Mouse (Mus musculus) MEL (cell line): ENCODE measurements at regions not wholly inside any gene's neighbourhood (a gene's known extent, or its start where the extent isn't known, plus 50 kb on each side); places are given as distances from the start of the nearest gene placed in this dataset.

Experiments used
- DNase-seq: peaks from one replicate; pipeline ENCODE4 v3.0.0; 2011; ENCODE audit warnings: low read depth, low spot score
- H3K27ac ChIP-seq: 2 replicates; pipeline ENCODE4 v1.5.1; 2012; ENCODE audit warnings: low read depth, mild to moderate bottlenecking, control low read depth, low read length, moderate library complexity; ENCODE audit not compliant: control insufficient read depth
- H3K27me3 ChIP-seq, 2 experiments: fragments of 150-350 bp in 1 of 2; sonication (generic) in 1 of 2; 2 replicates each; pipeline ENCODE4 v1.6.1; 2012; ENCODE audit warnings: low read length in 2 of 2, mild to moderate bottlenecking in 2 of 2, improper control_type of control experiment in 1 of 2, moderate library complexity in 1 of 2; ENCODE audit not compliant: insufficient read depth in 2 of 2, control insufficient read depth in 1 of 2
- H3K36me3 ChIP-seq, 2 experiments: 2 replicates each; pipeline ENCODE4 v1.6.1; 2012 to 2014; ENCODE audit warnings: low read length in 2 of 2, improper control_type of control experiment in 1 of 2, inconsistent platforms in 1 of 2, mild to moderate bottlenecking in 1 of 2; ENCODE audit not compliant: insufficient read depth in 2 of 2, control insufficient read depth in 1 of 2
- H3K4me1 ChIP-seq, 2 experiments: fragments of 150-350 bp in 1 of 2; sonication (generic) in 1 of 2; 2 replicates each; pipeline ENCODE4 v1.6.1; 2012; ENCODE audit warnings: low read length in 2 of 2, improper control_type of control experiment in 1 of 2, mild to moderate bottlenecking in 1 of 2; ENCODE audit not compliant: insufficient read depth in 2 of 2, control insufficient read depth in 1 of 2
- H3K4me3 ChIP-seq, 2 experiments: fragments of 150-350 bp in 1 of 2; sonication (generic) in 1 of 2; 2 replicates each; pipeline ENCODE4 v1.5.1; 2012; ENCODE audit warnings: low read depth in 2 of 2, low read length in 2 of 2, mild to moderate bottlenecking in 2 of 2, moderate library complexity in 2 of 2, control low read depth in 1 of 2, improper control_type of control experiment in 1 of 2; ENCODE audit not compliant: control insufficient read depth in 1 of 2, insufficient read depth in 1 of 2
- H3K79me2 ChIP-seq: 2 replicates; pipeline ENCODE4 v1.6.1; 2012; ENCODE audit warnings: mild to moderate bottlenecking, low read length, moderate library complexity; ENCODE audit not compliant: control insufficient read depth, poor library complexity, insufficient read depth
- H3K9ac ChIP-seq: 2 replicates; pipeline ENCODE4 v1.6.1; 2012; ENCODE audit warnings: low read depth, mild to moderate bottlenecking, control low read depth, low read length, moderate library complexity; ENCODE audit not compliant: control insufficient read depth, poor library complexity, severe bottlenecking
- H3K9me3 ChIP-seq: fragments of 150-350 bp; sonication (generic); replicated peaks from 2 replicates; pipeline ENCODE4 v1.6.1; 2012; ENCODE audit warnings: mild to moderate bottlenecking, low read length, improper control_type of control experiment, moderate library complexity; ENCODE audit not compliant: insufficient read depth
- CTCF ChIP-seq, 3 experiments: IDR thresholded peaks in 2 of 3; conservative IDR thresholded peaks in 1 of 3; 2 replicates each; pipeline ENCODE4 v1.5.1; 2011 to 2012; ENCODE audit warnings: low read length in 3 of 3, low read depth in 2 of 3, mild to moderate bottlenecking in 2 of 3, improper control_type of control experiment in 1 of 3, inconsistent platforms in 1 of 3, mixed read lengths in 1 of 3, moderate library complexity in 1 of 3; ENCODE audit not compliant: control insufficient read depth in 1 of 3, insufficient read depth in 1 of 3, poor library complexity in 1 of 3, severe bottlenecking in 1 of 3
- E2F4 ChIP-seq: IDR thresholded peaks from 2 replicates; pipeline ENCODE4 v1.6.1; 2011; ENCODE audit warnings: low read depth, low read length, improper control_type of control experiment, borderline replicate concordance
- ELF1 ChIP-seq: IDR thresholded peaks from 2 replicates; pipeline ENCODE4 v1.6.1; 2014; ENCODE audit warnings: low read depth, mild to moderate bottlenecking, inconsistent platforms, low read length, improper control_type of control experiment, moderate library complexity
- ETS1 ChIP-seq: IDR thresholded peaks from 2 replicates; pipeline ENCODE4 v1.6.1; 2012; ENCODE audit warnings: low read depth, mild to moderate bottlenecking, inconsistent platforms, low read length, improper control_type of control experiment, moderate library complexity
- GABPA ChIP-seq: IDR thresholded peaks from 2 replicates; pipeline ENCODE4 v1.6.1; 2012; ENCODE audit warnings: low read depth, mild to moderate bottlenecking, inconsistent platforms, low read length, improper control_type of control experiment, moderate library complexity
- HCFC1 ChIP-seq: IDR thresholded peaks from 2 replicates; pipeline ENCODE4 v1.6.1; 2012; ENCODE audit warnings: low read depth, mild to moderate bottlenecking, inconsistent platforms, low read length, improper control_type of control experiment, moderate library complexity
- KAT2A ChIP-seq: conservative IDR thresholded peaks from 2 replicates; pipeline ENCODE4 v1.6.1; 2012; ENCODE audit warnings: low read depth, low read length, improper control_type of control experiment, inconsistent platforms
- MEF2A ChIP-seq: IDR thresholded peaks from 2 replicates; pipeline ENCODE4 v1.6.1; 2014; ENCODE audit warnings: low read depth, mild to moderate bottlenecking, inconsistent platforms, low read length, improper control_type of control experiment; ENCODE audit not compliant: poor library complexity, insufficient replicate concordance, severe bottlenecking; ENCODE audit errors: extremely low read depth
- MYB ChIP-seq: IDR thresholded peaks from 2 replicates; pipeline ENCODE4 v1.6.1; 2011; ENCODE audit warnings: mild to moderate bottlenecking, low read depth, low read length, improper control_type of control experiment
- NRF1 ChIP-seq: IDR thresholded peaks from 2 replicates; pipeline ENCODE4 v1.6.1; 2014; ENCODE audit warnings: low read depth, mild to moderate bottlenecking, inconsistent platforms, low read length, improper control_type of control experiment, moderate library complexity; ENCODE audit not compliant: poor library complexity, insufficient read depth, severe bottlenecking
- RCOR1 ChIP-seq: IDR thresholded peaks from 2 replicates; pipeline ENCODE4 v1.6.1; 2012; ENCODE audit warnings: low read depth, mild to moderate bottlenecking, inconsistent platforms, low read length, improper control_type of control experiment
- TCF12 ChIP-seq: IDR thresholded peaks from 2 replicates; pipeline ENCODE4 v1.6.1; 2014; ENCODE audit warnings: low read depth, mild to moderate bottlenecking, inconsistent platforms, low read length, improper control_type of control experiment, moderate library complexity
- USF1 ChIP-seq: IDR thresholded peaks from 2 replicates; pipeline ENCODE4 v1.6.1; 2014; ENCODE audit warnings: low read depth, mild to moderate bottlenecking, inconsistent platforms, low read length, improper control_type of control experiment, moderate library complexity
- USF2 ChIP-seq, 2 experiments: IDR thresholded peaks; 2 replicates each; pipeline ENCODE4 v1.6.1; 2011 to 2012; ENCODE audit warnings: improper control_type of control experiment in 2 of 2, low read length in 2 of 2, borderline replicate concordance in 1 of 2, inconsistent platforms in 1 of 2, low read depth in 1 of 2, mild to moderate bottlenecking in 1 of 2; ENCODE audit not compliant: insufficient read depth in 1 of 2
- ZC3H11A ChIP-seq: IDR thresholded peaks from 2 replicates; pipeline ENCODE4 v1.6.1; 2012; ENCODE audit warnings: low read depth, mild to moderate bottlenecking, inconsistent platforms, low read length, improper control_type of control experiment
- ZKSCAN1 ChIP-seq: IDR thresholded peaks from 2 replicates; pipeline ENCODE4 v1.6.1; 2012; ENCODE audit warnings: low read depth, mild to moderate bottlenecking, inconsistent platforms, low read length, improper control_type of control experiment, moderate library complexity
- ZMIZ1 ChIP-seq: IDR thresholded peaks from 2 replicates; pipeline ENCODE4 v1.6.1; 2012; ENCODE audit warnings: low read depth, mild to moderate bottlenecking, inconsistent platforms, low read length, improper control_type of control experiment, moderate library complexity
- ZNF384 ChIP-seq: IDR thresholded peaks from 2 replicates; pipeline ENCODE4 v1.6.1; 2012; ENCODE audit warnings: low read depth, mild to moderate bottlenecking, inconsistent platforms, low read length, improper control_type of control experiment

GRCm38 (mm10) chr15:41983261-41983660 is 1849.1 kb downstream of the 9330182O14Rik start:
- Histone ChIP-seq H3K27me3 (no peaks in the 10 kb centered on the region), H3K79me2 (no peaks in the 10 kb centered on the region), H3K4me3 (no peak overlapping the region), H3K4me1 (peaks cover 0 to 6% of the 10 kb centered on the region in 2 experiments; a peak in 2 of 4 replicates), H3K9ac (no peak overlapping the region), H3K36me3 (peaks cover 0 to 8% of the 10 kb centered on the region in 2 experiments; a peak in 2 of 4 replicates), H3K27ac (no peak overlapping the region), H3K9me3 (no peaks in the 10 kb centered on the region)
- DNase-seq = no peak
- no peak for TF ChIP-seq ELF1
- no peak for TF ChIP-seq MEF2A
- no peak for TF ChIP-seq USF2 (IDR thresholded peaks at IDR 0.05; ENCODE audit: borderline replicate concordance in 1 of 2, insufficient read depth in 1 of 2, low read depth in 1 of 2, low read length in 2 of 2)
- no peak for TF ChIP-seq E2F4
- no peak for TF ChIP-seq GABPA
- no peak for TF ChIP-seq ZKSCAN1
- no peak for TF ChIP-seq HCFC1
- TF ChIP-seq ZC3H11A = no peak
- no peak for TF ChIP-seq ZNF384
- TF ChIP-seq ZMIZ1 = no peak
- TF ChIP-seq TCF12 = no peak
- no peak for TF ChIP-seq NRF1
- TF ChIP-seq USF1 = no peak
- TF ChIP-seq KAT2A = no peak
- TF ChIP-seq ETS1 = no peak
- no peak for TF ChIP-seq CTCF (IDR thresholded peaks at IDR 0.05 in 2 of 3, conservative IDR thresholded peaks at IDR 0.05 in 1 of 3; ENCODE audit: control insufficient read depth in 1 of 3, insufficient read depth in 1 of 3, low read depth in 2 of 3, low read length in 3 of 3, poor library complexity in 1 of 3, severe bottlenecking in 1 of 3)

- Histone ChIP-seq H3K79me2 (no peaks in the 10 kb centered on the region), H3K27ac (no peak overlapping the region), H3K9ac (no peak overlapping the region), H3K4me1 (peaks cover 0 to 6% of the 10 kb centered on the region in 2 experiments; a peak in 2 of 4 replicates), H3K27me3 (no peaks in the 10 kb centered on the region), H3K36me3 (peaks cover 0 to 8% of the 10 kb centered on the region in 2 experiments; a peak in 2 of 4 replicates), H3K4me3 (no peak overlapping the region), H3K9me3 (no peaks in the 10 kb centered on the region)
- TF ChIP-seq MYB = no peak
- TF ChIP-seq RCOR1 = no peak
- no peak for TF ChIP-seq USF2 (IDR thresholded peaks at IDR 0.05; ENCODE audit: borderline replicate concordance in 1 of 2, insufficient read depth in 1 of 2, low read depth in 1 of 2, low read length in 2 of 2)
- DNase-seq = no peak
Observed at GRCm38 (mm10) chr15:41984267-41984666, 1850.1 kb downstream of the 9330182O14Rik start.
